Mouse (Mus musculus) lung, embryonic 15.5 days (tissue): Measurements from ENCODE around the gene Dgke. TPM values are rescaled to one million over a fixed set of nuclear protein-coding genes. Genes with fewer than 3 reads are reported as not detected.
A peak's percentile ranks its signal among the peaks of the same experiment; 100 is the strongest.

ENCODE experiments used
- ATAC-seq: fragments of 200-750 bp; cut with Nextera tagmentation; 2 replicates; pipeline ENCODE4 v1.8.0; 2017; ENCODE audit warnings: moderate number of reproducible peaks, borderline replicate concordance; ENCODE audit not compliant: low FRiP score, low TSS enrichment; ENCODE audit errors: extremely low read depth
- H3K27ac ChIP-seq: fragments of 300-500 bp; sonication (generic); 2 replicates; pipeline ENCODE4 v1.5.1; 2015; ENCODE audit warnings: moderate library complexity, mild to moderate bottlenecking, inconsistent platforms
- H3K27me3 ChIP-seq: fragments of 300-500 bp; sonication (generic); 2 replicates; pipeline ENCODE4 v1.6.1; 2015; ENCODE audit warnings: inconsistent platforms
- H3K36me3 ChIP-seq: fragments of 300-500 bp; sonication (generic); 2 replicates; pipeline ENCODE4 v1.6.1; 2015; ENCODE audit warnings: inconsistent platforms
- H3K4me1 ChIP-seq: fragments of 300-500 bp; sonication (generic); 2 replicates; pipeline ENCODE4 v1.6.1; 2015; ENCODE audit warnings: inconsistent platforms
- H3K4me2 ChIP-seq: fragments of 300-500 bp; sonication (generic); 2 replicates; pipeline ENCODE4 v1.6.1; 2015; ENCODE audit warnings: inconsistent platforms, mild to moderate bottlenecking, moderate library complexity
- H3K4me3 ChIP-seq: fragments of 300-500 bp; sonication (generic); 2 replicates; pipeline ENCODE4 v1.5.1; 2015; ENCODE audit warnings: mild to moderate bottlenecking, inconsistent platforms
- H3K9ac ChIP-seq: fragments of 300-500 bp; sonication (generic); 2 replicates; pipeline ENCODE4 v1.6.1; 2015; ENCODE audit warnings: inconsistent platforms
- H3K9me3 ChIP-seq: fragments of 300-500 bp; sonication (generic); 2 replicates; pipeline ENCODE4 v1.6.1; 2016; ENCODE audit warnings: inconsistent platforms
- WGBS: fragments of 180-500 bp; shearing (Covaris S2); methylation state at CpG from one replicate; pipeline ENCODE4 v1.1.7; 2015; 5-methylcytosine and 5-hydroxymethylcytosine counted together
- polyA plus RNA-seq: library from polyadenylated mRNA; unstranded; fragments of >200 nt; fragmentation: Nextera tagmentation; extraction: Ambion mirVana; gene quantifications from 2 replicates; pipeline ENCODE4 v1.2.1, GENCODE M21; 2015

Dgke gene
- polyA plus RNA-seq, 1 experiment from 2014 or later: 5.8 TPM

- WGBS: 89% methylated on average over 5 of the region's 5 CpGs
- H3K4me3 ChIP-seq: no peak overlapping the region
- no peak overlapping the region for H3K27ac ChIP-seq
- H3K4me1 ChIP-seq: no peaks in the 10 kb centered on the region
- peaks cover 53% of the 10 kb centered on the region for H3K36me3 ChIP-seq
- no peaks in the 10 kb centered on the region for H3K9me3 ChIP-seq
- no peak for ATAC-seq
- no peak overlapping the region for H3K9ac ChIP-seq
- no peak overlapping the region for H3K4me2 ChIP-seq
- H3K27me3 ChIP-seq: no peaks in the 10 kb centered on the region
Observed at GRCm38 (mm10) chr11:89012241-89012640, 54.4 kb downstream of the Dgke start.

- no peaks in the 10 kb centered on the region for H3K27me3 ChIP-seq
- ATAC-seq: no peak
- H3K4me2 ChIP-seq: no peak overlapping the region
- no peaks in the 10 kb centered on the region for H3K4me1 ChIP-seq
- WGBS: 76% methylated on average over 7 of the region's 7 CpGs
- H3K9ac ChIP-seq: no peak overlapping the region
- no peak overlapping the region for H3K27ac ChIP-seq
- no peaks in the 10 kb centered on the region for H3K9me3 ChIP-seq
- H3K4me3 ChIP-seq: no peak overlapping the region
- H3K36me3 ChIP-seq: peaks cover 51% of the 10 kb centered on the region
Observed at GRCm38 (mm10) chr11:89009496-89009895, 57.2 kb downstream of the Dgke start.

GRCm38 (mm10) chr11:89009066-89009465 is 57.6 kb downstream of the Dgke start:
- Histone ChIP-seq H3K4me1 (0 out of 2 replicates have a peak, but pooled peaks cover under 1% of the 10 kb centered on the region), H3K4me3 (no peak overlapping the region), H3K27ac (no peak overlapping the region), H3K36me3 (peaks cover 50% of the 10 kb centered on the region), H3K9me3 (no peaks in the 10 kb centered on the region), H3K27me3 (no peaks in the 10 kb centered on the region), H3K9ac (no peak overlapping the region), H3K4me2 (no peak overlapping the region)
- 86% methylated on average over 9 of the region's 9 CpGs for WGBS
- ATAC-seq: no peak

- no peak for ATAC-seq
- Histone ChIP-seq H3K9ac (no peak overlapping the region), H3K4me3 (no peak overlapping the region), H3K4me1 (peaks cover 14% of the 10 kb centered on the region), H3K4me2 (no peak overlapping the region), H3K27me3 (no peaks in the 10 kb centered on the region), H3K36me3 (peaks cover 35% of the 10 kb centered on the region), H3K27ac (no peak overlapping the region), H3K9me3 (no peaks in the 10 kb centered on the region)
- 80% methylated on average over 3 of the region's 3 CpGs for WGBS
Observed at GRCm38 (mm10) chr11:89007582-89007981, 59.1 kb downstream of the Dgke start.

GRCm38 (mm10) chr11:89006404-89006803 is 60.2 kb downstream of the Dgke start:
- Histone ChIP-seq H3K27ac (no peak overlapping the region), H3K9ac (no peak overlapping the region), H3K9me3 (no peaks in the 10 kb centered on the region), H3K27me3 (no peaks in the 10 kb centered on the region), H3K4me2 (no peak overlapping the region), H3K4me1 (peaks cover 21% of the 10 kb centered on the region), H3K36me3 (peaks cover 23% of the 10 kb centered on the region; the same call in 1 of the 2 replicates), H3K4me3 (no peak overlapping the region)
- no peak for ATAC-seq

GRCm38 (mm10) chr11:89005473-89005872 is 61.2 kb downstream of the Dgke start:
- Histone ChIP-seq H3K27ac (no peak overlapping the region), H3K27me3 (no peaks in the 10 kb centered on the region), H3K4me2 (no peak overlapping the region), H3K4me1 (peaks cover 24% of the 10 kb centered on the region), H3K4me3 (no peak overlapping the region), H3K9ac (no peak overlapping the region), H3K36me3 (peaks cover 14% of the 10 kb centered on the region; the same call in 1 of the 2 replicates), H3K9me3 (no peaks in the 10 kb centered on the region)
- WGBS: 56% methylated on average over 5 of the region's 5 CpGs
- ATAC-seq: no peak

- no peak overlapping the region for H3K4me3 ChIP-seq
- H3K9ac ChIP-seq: no peak overlapping the region
- ATAC-seq: no peak
- no peaks in the 10 kb centered on the region for H3K27me3 ChIP-seq
- H3K27ac ChIP-seq: peak overlapping the region; percentile 42
- H3K9me3 ChIP-seq: no peaks in the 10 kb centered on the region
- no peak overlapping the region for H3K4me2 ChIP-seq
- 48% methylated on average over 4 of the region's 4 CpGs for WGBS
- peaks cover 8% of the 10 kb centered on the region; the same call in 1 of the 2 replicates for H3K36me3 ChIP-seq
- peaks cover 27% of the 10 kb centered on the region for H3K4me1 ChIP-seq
Observed at GRCm38 (mm10) chr11:89003726-89004125, 62.9 kb downstream of the Dgke start.

GRCm38 (mm10) chr11:89003078-89003477 is 63.6 kb downstream of the Dgke start:
- Histone ChIP-seq H3K4me1 (peaks cover 27% of the 10 kb centered on the region), H3K9me3 (no peaks in the 10 kb centered on the region), H3K4me3 (peak overlapping the region; percentile 1; the same call in 1 of the 2 replicates), H3K9ac (no peak overlapping the region), H3K4me2 (peak overlapping the region; percentile 39), H3K36me3 (peaks cover 8% of the 10 kb centered on the region; the same call in 1 of the 2 replicates), H3K27ac (peak overlapping the region; percentile 41), H3K27me3 (no peaks in the 10 kb centered on the region)
- WGBS: 24% methylated on average over 6 of the region's 6 CpGs
- no peak for ATAC-seq

GRCm38 (mm10) chr11:89002621-89003020 is 64.0 kb downstream of the Dgke start:
- peak overlapping the region; percentile 41 for H3K27ac ChIP-seq
- ATAC-seq: no peak

GRCm38 (mm10) chr11:89002068-89002467 is 64.6 kb downstream of the Dgke start:
- 71% methylated on average over 5 of the region's 5 CpGs for WGBS
- no peak overlapping the region for H3K4me3 ChIP-seq
- H3K9me3 ChIP-seq: no peaks in the 10 kb centered on the region
- no peak overlapping the region for H3K9ac ChIP-seq
- H3K27me3 ChIP-seq: no peaks in the 10 kb centered on the region
- H3K4me2 ChIP-seq: peak overlapping the region; percentile 39
- H3K27ac ChIP-seq: no peak overlapping the region
- ATAC-seq: no peak
- peaks cover 27% of the 10 kb centered on the region for H3K4me1 ChIP-seq
- peaks cover 8% of the 10 kb centered on the region; the same call in 1 of the 2 replicates for H3K36me3 ChIP-seq

More at GRCm38 (mm10) chr11:89002621-89003020, 64.0 kb downstream of the Dgke start:
- Histone ChIP-seq H3K27me3 (no peaks in the 10 kb centered on the region), H3K9me3 (no peaks in the 10 kb centered on the region), H3K36me3 (peaks cover 8% of the 10 kb centered on the region; the same call in 1 of the 2 replicates), H3K4me1 (peaks cover 27% of the 10 kb centered on the region), H3K9ac (no peak overlapping the region), H3K4me3 (peak overlapping the region; percentile 1; the same call in 1 of the 2 replicates), H3K4me2 (peak overlapping the region; percentile 39)
- 32% methylated on average over 5 of the region's 5 CpGs for WGBS

- H3K27ac ChIP-seq: 0 out of 2 replicates have a peak overlapping the region, but pooled peaks have one; percentile 2
- H3K4me3 ChIP-seq: peak overlapping the region; percentile 12
- WGBS: 92% methylated on average over 7 of the region's 7 CpGs
- peaks cover 27% of the 10 kb centered on the region for H3K4me1 ChIP-seq
- peaks cover 7% of the 10 kb centered on the region; the same call in 1 of the 2 replicates for H3K36me3 ChIP-seq
- no peak overlapping the region for H3K9ac ChIP-seq
- H3K27me3 ChIP-seq: no peaks in the 10 kb centered on the region
- ATAC-seq: no peak
- peak overlapping the region; percentile 73 for H3K4me2 ChIP-seq
- H3K9me3 ChIP-seq: no peaks in the 10 kb centered on the region
Observed at GRCm38 (mm10) chr11:89001569-89001968, 65.1 kb downstream of the Dgke start.

GRCm38 (mm10) chr11:89000527-89000819 is 66.2 kb downstream of the Dgke start:
- Histone ChIP-seq H3K9me3 (no peaks in the 10 kb centered on the region), H3K9ac (peak overlapping the region; percentile 59), H3K27ac (no peak overlapping the region), H3K36me3 (no peaks in the 10 kb centered on the region), H3K27me3 (no peaks in the 10 kb centered on the region), H3K4me3 (peak overlapping the region; percentile 68), H3K4me2 (peak overlapping the region; percentile 73), H3K4me1 (peaks cover 27% of the 10 kb centered on the region)
- no peak for ATAC-seq
